Mouse (Mus musculus) intestine, embryonic 14.5 days (tissue): ENCODE results near the gene Frmd6. TPM values are rescaled to one million over a fixed set of nuclear protein-coding genes. Genes with fewer than 3 reads are reported as not detected.

Experiments used
- ATAC-seq: fragments of 200-750 bp; cut with Nextera tagmentation; replicated peaks from 2 replicates; pipeline ENCODE4 v1.8.0; 2017; ENCODE audit warnings: low read depth, moderate number of reproducible peaks, moderate TSS enrichment, moderate library complexity; ENCODE audit not compliant: low FRiP score, low TSS enrichment
- DNase-seq: peaks from one replicate; pipeline ENCODE4 v3.0.0-alpha.2; 2018; ENCODE audit warnings: low spot score
- H3K27ac ChIP-seq: fragments of 300-500 bp; sonication (generic); 2 replicates; pipeline ENCODE4 v1.5.1; 2014; ENCODE audit warnings: low read depth, mild to moderate bottlenecking, control low read depth
- H3K27me3 ChIP-seq: fragments of 300-500 bp; sonication (generic); replicated peaks from 2 replicates; pipeline ENCODE4 v1.6.1; 2014; ENCODE audit warnings: low read length, control low read depth; ENCODE audit not compliant: control insufficient read depth, insufficient read depth
- H3K36me3 ChIP-seq: fragments of 300-500 bp; sonication (generic); 2 replicates; pipeline ENCODE4 v1.6.1; 2014; ENCODE audit warnings: low read length, control low read depth; ENCODE audit not compliant: control insufficient read depth, insufficient read depth
- H3K4me1 ChIP-seq: fragments of 300-500 bp; sonication (generic); replicated peaks from 2 replicates; pipeline ENCODE4 v1.6.1; 2014; ENCODE audit warnings: low read length, control low read depth, mixed read lengths; ENCODE audit not compliant: control insufficient read depth, insufficient read depth
- H3K4me2 ChIP-seq: fragments of 300-500 bp; sonication (generic); 2 replicates; pipeline ENCODE4 v1.6.1; 2014; ENCODE audit warnings: low read length
- H3K4me3 ChIP-seq: fragments of 300-500 bp; sonication (generic); 2 replicates; pipeline ENCODE4 v1.5.1; 2014; ENCODE audit warnings: low read depth, low read length, control low read depth, mixed read lengths
- H3K9ac ChIP-seq: fragments of 300-500 bp; sonication (generic); 2 replicates; pipeline ENCODE4 v1.6.1; 2014; ENCODE audit warnings: mild to moderate bottlenecking, low read length
- H3K9me3 ChIP-seq: fragments of 300-500 bp; sonication (generic); 2 replicates; pipeline ENCODE4 v1.6.1; 2016; ENCODE audit warnings: low read length, control low read depth; ENCODE audit not compliant: control insufficient read depth
- WGBS: fragments of 180-500 bp; shearing (Covaris S2); extraction: QIAGEN DNeasy Blood & Tissue Kit; methylation state at CpG from one replicate; pipeline ENCODE4 v1.1.7; 2014; 5-methylcytosine and 5-hydroxymethylcytosine counted together
- polyA plus RNA-seq: library from polyadenylated mRNA; unstranded; fragments of >200 nt; fragmentation: Nextera tagmentation; extraction: Ambion mirVana; gene quantifications from 2 replicates; pipeline ENCODE4 v1.2.1, GENCODE M21; 2014

Frmd6 gene
- polyA plus RNA-seq, result 17.5 and 20.4 TPM in 2 replicates

DNA sequence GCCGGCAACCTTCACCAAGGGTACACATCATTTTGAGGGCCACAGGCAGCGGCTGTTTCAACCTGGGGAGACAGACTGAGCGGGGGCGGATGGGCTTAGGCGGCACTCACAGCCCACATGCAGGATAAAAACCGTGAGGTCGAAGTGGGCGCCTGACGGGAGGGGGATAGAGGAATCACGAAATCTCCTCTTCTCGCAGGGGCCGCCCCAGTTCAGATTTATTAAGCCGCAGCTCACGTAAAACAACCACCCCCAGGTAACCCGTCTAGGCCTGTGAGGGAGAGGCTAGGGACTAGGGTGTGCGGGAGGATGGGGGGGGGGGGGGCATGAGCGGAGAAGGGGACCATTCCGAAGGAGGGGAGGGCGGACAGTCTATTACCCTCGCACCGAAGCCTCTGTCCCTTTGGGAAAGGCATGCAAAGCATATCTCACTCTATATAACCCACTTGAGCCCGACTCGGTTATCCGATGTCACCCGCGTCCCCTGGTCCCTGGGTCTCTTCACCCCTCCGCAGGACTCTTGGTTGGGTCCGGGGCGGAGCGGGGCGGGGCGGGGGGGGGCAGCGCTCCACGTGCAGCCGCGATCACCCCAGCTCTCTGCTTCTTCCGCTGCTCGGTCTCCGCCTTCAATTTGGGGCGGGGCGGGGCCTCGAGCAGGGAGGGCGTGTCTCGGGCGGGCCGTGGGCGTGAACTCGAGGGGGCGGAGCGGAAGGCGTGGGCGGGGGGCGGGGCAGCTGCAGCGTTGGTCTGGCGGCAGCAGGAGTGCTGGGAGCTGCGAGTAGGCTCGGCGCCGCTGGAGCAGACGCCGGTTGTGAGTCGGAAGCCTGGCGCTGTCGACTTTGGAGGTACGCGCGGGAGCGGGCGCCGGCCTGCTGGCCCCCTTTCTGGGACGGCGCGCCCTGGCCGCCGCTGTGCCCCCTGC is at the start of gene Frmd6:
TSS of gene Frmd6 (plus strand) at position 786 of the 922 bp plus-strand sequence.
- Histone ChIP-seq H3K27ac (peak within 1 kb of the TSS; percentile 94), H3K4me1 (peaks cover 18% of the 10 kb centered on the region), H3K9ac (peak within 1 kb of the TSS; percentile 73), H3K36me3 (no peaks in the 10 kb centered on the region), H3K4me3 (peak within 1 kb of the TSS; percentile 77), H3K4me2 (peak within 1 kb of the TSS; percentile 93), H3K9me3 (no peaks in the 10 kb centered on the region), H3K27me3 (no peaks in the 10 kb centered on the region)
- ATAC-seq (peak; percentile 96), DNase-seq (peak; percentile 98)
- under 1% methylated on average over 61 of the region's 75 CpGs for WGBS

- Histone ChIP-seq H3K4me1 (no peaks in the 10 kb centered on the region), H3K9me3 (no peaks in the 10 kb centered on the region), H3K27ac (no peak overlapping the region), H3K36me3 (no peaks in the 10 kb centered on the region), H3K4me3 (no peak overlapping the region), H3K4me2 (no peak overlapping the region), H3K9ac (no peak overlapping the region), H3K27me3 (no peaks in the 10 kb centered on the region)
- ATAC-seq (peak; percentile 53), DNase-seq (peak; percentile 57)
- 71% methylated on average over 8 of the region's 8 CpGs for WGBS
Measured at GRCm38 (mm10) chr12:70775609-70776008, 49.7 kb upstream of the Frmd6 start.

DNA sequence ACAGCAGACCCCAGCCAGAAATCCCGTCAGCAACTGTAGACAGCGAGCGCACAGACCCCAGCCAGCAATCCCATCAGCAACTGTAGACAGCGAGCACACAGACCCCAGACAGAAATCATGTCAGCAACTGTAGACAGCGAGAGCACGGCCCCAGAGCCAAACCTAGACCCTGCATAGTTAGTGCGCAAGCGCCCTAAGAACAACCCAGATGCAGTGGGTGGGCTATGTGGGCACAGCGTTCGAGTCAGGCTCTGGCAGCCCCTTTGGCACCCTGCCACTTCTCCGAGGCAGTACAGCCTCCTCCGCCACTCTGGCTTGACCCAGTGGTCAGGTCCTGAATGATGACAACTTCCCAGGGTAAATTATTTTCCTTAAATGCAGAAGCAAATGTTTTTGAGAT is 48.6 kb upstream of the Frmd6 start:
- Histone ChIP-seq H3K4me1 (no peaks in the 10 kb centered on the region), H3K9ac (no peak overlapping the region), H3K36me3 (no peaks in the 10 kb centered on the region), H3K9me3 (no peaks in the 10 kb centered on the region), H3K27me3 (no peaks in the 10 kb centered on the region), H3K4me3 (no peak overlapping the region), H3K27ac (no peak overlapping the region), H3K4me2 (no peak overlapping the region)
- ATAC-seq (no peak), DNase-seq (no peak)
- whole genome bisulfite sequencing, result 61% methylated on average over 12 of the region's 12 CpGs

GRCm38 (mm10) chr12:70777466-70777865 is 47.8 kb upstream of the Frmd6 start:
- H3K27ac ChIP-seq, result no peak overlapping the region
- H3K9me3 ChIP-seq, result no peaks in the 10 kb centered on the region
- H3K4me1 ChIP-seq, result no peaks in the 10 kb centered on the region
- H3K4me3 ChIP-seq, result no peak overlapping the region
- DNase-seq, result no peak
- no peaks in the 10 kb centered on the region for H3K36me3 ChIP-seq
- no peak overlapping the region for H3K9ac ChIP-seq
- no peak for ATAC-seq
- no peak overlapping the region for H3K4me2 ChIP-seq
- 65% methylated on average over 5 of the region's 5 CpGs for WGBS
- no peaks in the 10 kb centered on the region for H3K27me3 ChIP-seq

DNA sequence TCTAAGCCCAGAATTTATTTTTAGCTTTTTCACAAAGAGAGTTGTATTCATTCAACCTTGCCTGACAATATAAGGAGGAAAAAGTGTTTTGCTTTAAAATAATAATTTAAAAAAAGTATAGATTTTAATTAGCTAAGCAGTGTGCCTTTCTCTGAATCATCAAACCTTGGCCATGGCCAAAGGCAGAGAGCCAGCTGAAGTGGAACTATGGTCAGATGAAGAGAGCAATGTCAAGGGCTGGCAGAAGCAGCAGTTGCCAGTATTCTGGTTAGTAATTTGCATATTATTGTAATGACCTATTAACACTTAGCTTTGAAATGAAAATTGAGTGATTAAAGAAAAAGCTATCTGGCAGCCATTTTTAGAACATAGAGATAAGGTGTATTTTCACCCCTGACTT is 47.4 kb upstream of the Frmd6 start:
- DNase-seq, result no peak
- Histone ChIP-seq H3K4me3 (no peak overlapping the region), H3K27ac (no peak overlapping the region), H3K9me3 (no peaks in the 10 kb centered on the region), H3K36me3 (no peaks in the 10 kb centered on the region), H3K4me1 (no peaks in the 10 kb centered on the region), H3K9ac (no peak overlapping the region), H3K27me3 (no peaks in the 10 kb centered on the region), H3K4me2 (no peak overlapping the region)
- ATAC-seq, result no peak

DNA sequence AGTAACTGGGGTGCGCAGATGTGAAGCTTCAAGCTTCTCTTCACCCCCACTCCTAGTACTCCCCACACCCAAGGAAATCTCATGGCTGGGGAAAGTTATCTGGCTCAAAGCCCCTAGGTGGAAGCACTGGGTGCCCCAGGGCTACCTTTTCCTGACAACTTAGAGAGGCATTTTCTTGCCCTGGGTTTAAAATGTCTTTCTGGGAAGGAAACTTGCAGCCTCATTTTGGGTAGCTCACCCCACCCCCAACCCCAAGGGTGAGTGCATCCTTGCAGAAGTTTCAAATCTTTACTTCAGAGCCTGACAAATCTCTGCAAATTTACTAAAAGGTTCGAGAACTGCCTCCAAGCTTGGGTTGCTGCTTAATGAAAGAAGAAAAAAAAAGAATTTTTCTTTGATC is 47.0 kb upstream of the Frmd6 start:
- H3K27ac ChIP-seq, result no peak overlapping the region
- WGBS, result 80% methylated on average over 2 of the region's 2 CpGs
- H3K9me3 ChIP-seq, result no peaks in the 10 kb centered on the region
- H3K4me3 ChIP-seq, result no peak overlapping the region
- no peaks in the 10 kb centered on the region for H3K27me3 ChIP-seq
- ATAC-seq, result no peak
- H3K4me1 ChIP-seq, result no peaks in the 10 kb centered on the region
- H3K36me3 ChIP-seq, result no peaks in the 10 kb centered on the region
- no peak for DNase-seq
- no peak overlapping the region for H3K4me2 ChIP-seq
- H3K9ac ChIP-seq, result no peak overlapping the region

- H3K4me2 ChIP-seq, result no peak overlapping the region
- DNase-seq, result no peak
- H3K4me1 ChIP-seq, result no peaks in the 10 kb centered on the region
- ATAC-seq, result no peak; the same call in 1 of the 2 replicates
- no peak overlapping the region for H3K27ac ChIP-seq
- no peaks in the 10 kb centered on the region for H3K27me3 ChIP-seq
- no peaks in the 10 kb centered on the region for H3K36me3 ChIP-seq
- no peaks in the 10 kb centered on the region for H3K9me3 ChIP-seq
- no peak overlapping the region for H3K4me3 ChIP-seq
- 35% methylated on average over 3 of the region's 3 CpGs for WGBS
- no peak overlapping the region for H3K9ac ChIP-seq
Measured at GRCm38 (mm10) chr12:70778724-70779123, 46.6 kb upstream of the Frmd6 start.

DNA sequence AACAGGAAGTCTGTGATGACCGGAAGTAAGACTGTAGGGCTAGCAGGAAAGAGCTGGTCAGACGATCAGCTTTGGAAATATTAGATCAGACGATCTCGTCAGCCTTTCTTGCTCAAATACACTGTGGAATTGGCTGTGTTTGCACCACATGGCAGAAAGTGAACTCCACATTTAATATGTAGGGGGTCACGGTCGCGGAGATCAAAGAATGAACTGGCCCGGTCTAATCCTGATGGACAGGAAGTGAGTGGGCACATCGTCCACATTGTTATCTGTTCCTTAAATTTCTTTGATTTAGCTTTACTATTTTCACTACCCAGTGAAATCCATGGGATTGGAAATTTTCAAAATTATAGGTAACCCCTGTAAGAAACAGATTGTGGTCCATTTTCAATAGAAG is 42.3 kb upstream of the Frmd6 start:
- H3K9me3 ChIP-seq, result no peaks in the 10 kb centered on the region
- H3K4me3 ChIP-seq, result no peak overlapping the region
- no peak overlapping the region for H3K9ac ChIP-seq
- H3K27ac ChIP-seq, result no peak overlapping the region
- H3K36me3 ChIP-seq, result no peaks in the 10 kb centered on the region
- no peaks in the 10 kb centered on the region for H3K4me1 ChIP-seq
- H3K4me2 ChIP-seq, result no peak overlapping the region
- DNase-seq (no peak), ATAC-seq (no peak)
- 62% methylated on average over 9 of the region's 9 CpGs for WGBS
- no peaks in the 10 kb centered on the region for H3K27me3 ChIP-seq
